Mouse (Mus musculus) hindbrain, embryonic 10.5 days (tissue): ENCODE measurements around the gene Sept5. TPM values are rescaled to one million over a fixed set of nuclear protein-coding genes. Genes with fewer than 3 reads are reported as not detected.

Experiments
- polyA plus RNA-seq: library from polyadenylated mRNA; unstranded; fragments of >200 nt; fragmentation: Nextera tagmentation; extraction: Ambion mirVana; gene quantifications from 2 replicates; pipeline ENCODE4 v1.2.1, GENCODE M21; 2016

Gene Sept5
- polyA plus RNA-seq, 1 experiment from 2014 or later = 71.9 TPM

Other genes starting within 250 kb of the Sept5 start
- gene Txnrd2, start 203.6 kb downstream of the Sept5 start, polyA plus RNA-seq = 30.5 and 34.7 TPM in 2 replicates
- gene Comt, start 203.1 kb downstream of the Sept5 start, polyA plus RNA-seq = 62.5 and 67.9 TPM in 2 replicates
- 16.8 and 19.5 TPM in 2 replicates for gene Gnb1l, start 131.2 kb downstream of the Sept5 start, polyA plus RNA-seq
- 2.2 and 2.7 TPM in 2 replicates for gene Rtl10, start 131.1 kb downstream of the Sept5 start, polyA plus RNA-seq
- 11.3 and 15.3 TPM in 2 replicates for gene Tbx1, start 39.3 kb downstream of the Sept5 start, polyA plus RNA-seq
- gene Gp1bb, start 7.6 kb downstream of the Sept5 start, polyA plus RNA-seq = 4.2 and 9.2 TPM in 2 replicates
- gene Gm49601, start 3.5 kb downstream of the Sept5 start, polyA plus RNA-seq = 3.4 and 8.5 TPM in 2 replicates
- 25.5 and 27.3 TPM in 2 replicates for gene Cldn5, start 146.9 kb upstream of the Sept5 start, polyA plus RNA-seq
- gene Ufd1, start 181.8 kb upstream of the Sept5 start, polyA plus RNA-seq = 100 and 104 TPM in 2 replicates
- 55.1 and 72.7 TPM in 2 replicates for gene Cdc45, start 182.0 kb upstream of the Sept5 start, polyA plus RNA-seq
- gene 2510002D24Rik, start 206.6 kb upstream of the Sept5 start, polyA plus RNA-seq = 27.3 and 27.4 TPM in 2 replicates
- gene Gm28539, start 206.6 kb upstream of the Sept5 start, polyA plus RNA-seq = not detected in 2 replicates
- gene Mrpl40, start 246.9 kb upstream of the Sept5 start, polyA plus RNA-seq = 125 and 127 TPM in 2 replicates
- gene Hira, start 247.1 kb upstream of the Sept5 start, polyA plus RNA-seq = 18.4 and 21.4 TPM in 2 replicates